Mouse (Mus musculus) embryonic fibroblast, embryonic 13.5 days (primary cell): ENCODE results near the gene Polr1d.

Source experiments
- CTCF ChIP-seq: IDR thresholded peaks from 2 replicates; pipeline ENCODE4 v1.5.1; 2011; ENCODE audit warnings: mild to moderate bottlenecking, control low read depth, low read length, moderate library complexity, borderline replicate concordance; ENCODE audit not compliant: insufficient read depth
- POLR2A ChIP-seq: IDR thresholded peaks from 2 replicates; pipeline ENCODE4 v1.6.1; 2011; ENCODE audit warnings: low read depth, mild to moderate bottlenecking, control low read depth, low read length, moderate library complexity

DNA sequence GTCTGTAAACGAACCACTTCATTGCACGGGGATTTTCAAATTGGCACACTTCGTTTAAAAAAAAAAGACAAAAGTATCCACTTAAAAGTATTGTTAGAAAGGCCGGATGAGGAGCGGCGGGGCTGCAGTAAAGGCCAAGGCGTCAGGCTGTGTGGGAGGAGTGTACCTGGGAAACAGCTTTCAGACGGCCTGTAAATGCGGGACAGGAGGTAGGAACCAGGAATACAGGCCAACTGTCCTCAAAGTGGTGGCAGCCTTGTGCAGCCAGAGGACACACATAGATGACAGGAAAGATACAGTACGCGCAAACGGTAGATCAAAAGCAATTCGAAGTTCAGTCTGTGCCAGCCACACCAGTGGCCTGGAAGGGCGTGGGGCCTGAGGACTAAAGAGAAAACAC is 45.6 kb upstream of the Polr1d start:
- TF ChIP-seq POLR2A (no peak), CTCF (no peak)
